Mouse (Mus musculus): Measurements from ENCODE around the gene Arl14ep. TPM values are rescaled to one million over a fixed set of nuclear protein-coding genes. Genes with fewer than 3 reads are reported as not detected.
"Not testable (repeated sequence)": the region's sequence is repeated elsewhere in the genome, so short reads cannot be mapped to it uniquely, and the experiment has no call there.

The Arl14ep gene
- polyA plus RNA-seq, 1 experiment = 51.5 TPM

DNA sequence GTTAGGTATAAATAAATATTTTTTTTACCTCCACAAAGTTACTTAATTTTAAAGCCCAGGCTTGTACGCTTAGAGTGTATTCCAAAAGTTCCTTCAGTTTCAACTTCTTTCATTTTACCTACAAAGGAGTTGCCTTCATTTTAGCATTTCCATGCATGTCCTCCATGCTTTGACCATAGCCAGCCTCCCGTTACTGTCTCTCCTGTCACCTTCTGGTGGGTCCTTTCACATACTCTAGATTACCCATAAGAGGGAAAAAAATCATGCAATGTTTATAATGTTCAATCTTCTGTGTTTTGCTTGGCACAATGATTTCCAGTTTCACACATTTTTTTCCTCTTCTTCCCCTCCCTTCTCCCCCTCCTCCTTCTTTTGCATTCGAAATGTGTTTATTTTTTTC, 32.2 kb upstream of the Arl14ep start:
- no peak overlapping the region for H3K9ac ChIP-seq (ENCODE audit: low read depth, poor library complexity, severe bottlenecking)
- no peaks in the 10 kb centered on the region for H3K9me3 ChIP-seq (replicated peaks; ENCODE audit: control insufficient read depth, insufficient read depth, low read length, poor library complexity, severe bottlenecking)
- no peak overlapping the region for H3K4me3 ChIP-seq (ENCODE audit: low read depth, low read length)
- TF ChIP-seq EP300 (IDR thresholded peaks at IDR 0.05; ENCODE audit: insufficient read depth, low read depth, low read length) (no peak), CTCF (IDR thresholded peaks at IDR 0.05; ENCODE audit: low read depth, low read length) (no peak), POLR2A (IDR thresholded peaks at IDR 0.05; ENCODE audit: insufficient read depth, low read length) (no peak)
- H3K27ac ChIP-seq (ENCODE audit: insufficient read depth, low read length) = no peak overlapping the region
- H3K27me3 ChIP-seq (ENCODE audit: control insufficient read depth, insufficient read depth, low read length, poor library complexity, severe bottlenecking) = no peaks in the 10 kb centered on the region; the same call in 1 of the 2 replicates
- H3K4me1 ChIP-seq (ENCODE audit: control insufficient read depth, insufficient read depth, low read length) = no peaks in the 10 kb centered on the region
- H3K36me3 ChIP-seq (ENCODE audit: control insufficient read depth, insufficient read depth, low read length, poor library complexity, severe bottlenecking) = no peaks in the 10 kb centered on the region

GRCm38 (mm10) chr2:107005876-107006275, 31.7 kb upstream of the Arl14ep start:
- not testable (repeated sequence) for H3K27ac ChIP-seq (ENCODE audit: insufficient read depth, low read length); H3K4me3 ChIP-seq (ENCODE audit: low read depth, low read length); H3K36me3 ChIP-seq (ENCODE audit: control insufficient read depth, insufficient read depth, low read length, poor library complexity, severe bottlenecking); H3K9ac ChIP-seq (ENCODE audit: low read depth, poor library complexity, severe bottlenecking); H3K27me3 ChIP-seq (ENCODE audit: control insufficient read depth, insufficient read depth, low read length, poor library complexity, severe bottlenecking); H3K9me3 ChIP-seq (replicated peaks; ENCODE audit: control insufficient read depth, insufficient read depth, low read length, poor library complexity, severe bottlenecking); H3K4me1 ChIP-seq (ENCODE audit: control insufficient read depth, insufficient read depth, low read length)

GRCm38 (mm10) chr2:106991261-106991660, 17.0 kb upstream of the Arl14ep start:
- Histone ChIP-seq H3K27ac (ENCODE audit: insufficient read depth, low read length) (no peak overlapping the region; the same call in 1 of the 2 replicates), H3K36me3 (ENCODE audit: control insufficient read depth, insufficient read depth, low read length, poor library complexity, severe bottlenecking) (no peaks in the 10 kb centered on the region), H3K9ac (ENCODE audit: low read depth, poor library complexity, severe bottlenecking) (no peak overlapping the region), H3K4me3 (ENCODE audit: low read depth, low read length) (no peak overlapping the region), H3K9me3 (replicated peaks; ENCODE audit: control insufficient read depth, insufficient read depth, low read length, poor library complexity, severe bottlenecking) (no peaks in the 10 kb centered on the region), H3K4me1 (ENCODE audit: control insufficient read depth, insufficient read depth, low read length) (no peaks in the 10 kb centered on the region), H3K27me3 (ENCODE audit: control insufficient read depth, insufficient read depth, low read length, poor library complexity, severe bottlenecking) (no peaks in the 10 kb centered on the region)
- TF ChIP-seq EP300 (IDR thresholded peaks at IDR 0.05; ENCODE audit: insufficient read depth, low read depth, low read length) = no peak
- no peak for TF ChIP-seq POLR2A (IDR thresholded peaks at IDR 0.05; ENCODE audit: insufficient read depth, low read length)

- Histone ChIP-seq H3K9me3 (replicated peaks; ENCODE audit: control insufficient read depth, insufficient read depth, low read length, poor library complexity, severe bottlenecking) (no peaks in the 10 kb centered on the region), H3K27me3 (ENCODE audit: control insufficient read depth, insufficient read depth, low read length, poor library complexity, severe bottlenecking) (no peaks in the 10 kb centered on the region), H3K36me3 (ENCODE audit: control insufficient read depth, insufficient read depth, low read length, poor library complexity, severe bottlenecking) (no peaks in the 10 kb centered on the region), H3K9ac (ENCODE audit: low read depth, poor library complexity, severe bottlenecking) (no peak overlapping the region), H3K4me1 (ENCODE audit: control insufficient read depth, insufficient read depth, low read length) (no peaks in the 10 kb centered on the region), H3K27ac (ENCODE audit: insufficient read depth, low read length) (no peak overlapping the region), H3K4me3 (ENCODE audit: low read depth, low read length) (no peak overlapping the region)
- TF ChIP-seq EP300 (IDR thresholded peaks at IDR 0.05; ENCODE audit: insufficient read depth, low read depth, low read length) (no peak), POLR2A (IDR thresholded peaks at IDR 0.05; ENCODE audit: insufficient read depth, low read length) (no peak), CTCF (IDR thresholded peaks at IDR 0.05; ENCODE audit: low read depth, low read length) (no peak)
Measured at GRCm38 (mm10) chr2:106984945-106985344, 10.7 kb upstream of the Arl14ep start.

- Histone ChIP-seq H3K9ac (ENCODE audit: low read depth, poor library complexity, severe bottlenecking) (no peak overlapping the region), H3K36me3 (ENCODE audit: control insufficient read depth, insufficient read depth, low read length, poor library complexity, severe bottlenecking) (no peaks in the 10 kb centered on the region), H3K9me3 (replicated peaks; ENCODE audit: control insufficient read depth, insufficient read depth, low read length, poor library complexity, severe bottlenecking) (no peaks in the 10 kb centered on the region), H3K27me3 (ENCODE audit: control insufficient read depth, insufficient read depth, low read length, poor library complexity, severe bottlenecking) (no peaks in the 10 kb centered on the region), H3K4me1 (ENCODE audit: control insufficient read depth, insufficient read depth, low read length) (no peaks in the 10 kb centered on the region), H3K4me3 (ENCODE audit: low read depth, low read length) (no peak overlapping the region), H3K27ac (ENCODE audit: insufficient read depth, low read length) (no peak overlapping the region)
- TF ChIP-seq CTCF (IDR thresholded peaks at IDR 0.05; ENCODE audit: low read depth, low read length) = no peak
- TF ChIP-seq EP300 (IDR thresholded peaks at IDR 0.05; ENCODE audit: insufficient read depth, low read depth, low read length) = no peak
- no peak for TF ChIP-seq POLR2A (IDR thresholded peaks at IDR 0.05; ENCODE audit: insufficient read depth, low read length)
Measured at GRCm38 (mm10) chr2:106982503-106982902, 8.3 kb upstream of the Arl14ep start.

- TF ChIP-seq POLR2A (IDR thresholded peaks at IDR 0.05; ENCODE audit: insufficient read depth, low read length) (no peak), EP300 (IDR thresholded peaks at IDR 0.05; ENCODE audit: insufficient read depth, low read depth, low read length) (no peak), CTCF (IDR thresholded peaks at IDR 0.05; ENCODE audit: low read depth, low read length) (no peak)
- no peak overlapping the region for H3K4me3 ChIP-seq (ENCODE audit: low read depth, low read length)
- H3K9me3 ChIP-seq (replicated peaks; ENCODE audit: control insufficient read depth, insufficient read depth, low read length, poor library complexity, severe bottlenecking) = no peaks in the 10 kb centered on the region
- no peak overlapping the region for H3K27ac ChIP-seq (ENCODE audit: insufficient read depth, low read length)
- H3K36me3 ChIP-seq (ENCODE audit: control insufficient read depth, insufficient read depth, low read length, poor library complexity, severe bottlenecking) = peaks cover 2% of the 10 kb centered on the region
- H3K4me1 ChIP-seq (ENCODE audit: control insufficient read depth, insufficient read depth, low read length) = no peaks in the 10 kb centered on the region
- H3K9ac ChIP-seq (ENCODE audit: low read depth, poor library complexity, severe bottlenecking) = no peak overlapping the region
- H3K27me3 ChIP-seq (ENCODE audit: control insufficient read depth, insufficient read depth, low read length, poor library complexity, severe bottlenecking) = no peaks in the 10 kb centered on the region
Measured at GRCm38 (mm10) chr2:106976472-106976871, 2.2 kb upstream of the Arl14ep start.
